Mouse (Mus musculus) WW6 (cell line): ENCODE measurements at regions not wholly inside any gene's neighbourhood (a gene's known extent, or its start where the extent isn't known, plus 50 kb on each side); places are given as distances from the start of the nearest gene placed in this dataset.
A peak's percentile ranks its signal among the peaks of the same experiment; 100 is the strongest.

ENCODE experiments used
- DNase-seq: peaks from one replicate; pipeline ENCODE4 v3.0.0-alpha.2; 2013; ENCODE audit warnings: low read depth, low spot score

DNA sequence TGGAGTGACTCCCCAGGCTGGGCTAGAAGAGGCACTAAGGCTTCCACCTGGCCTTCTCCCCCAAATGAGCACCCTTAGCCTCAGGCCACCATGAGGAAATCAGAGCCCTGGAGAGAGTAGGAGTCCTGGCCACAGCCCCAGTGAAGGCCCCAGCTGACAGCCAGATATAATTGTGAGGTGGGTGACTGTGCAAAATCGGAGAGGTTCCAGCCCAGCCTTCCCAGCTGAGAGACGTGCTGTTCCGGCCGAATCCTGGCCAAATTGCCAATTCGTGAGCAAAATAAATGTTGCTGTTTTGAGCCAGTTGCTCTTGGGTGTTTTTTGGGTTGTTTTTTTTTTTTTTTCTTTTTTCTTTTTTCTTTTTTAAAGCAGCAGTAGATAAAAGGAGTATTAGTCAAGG lies 169.9 kb upstream of the Il12b start:
- no peak for DNase-seq

DNA sequence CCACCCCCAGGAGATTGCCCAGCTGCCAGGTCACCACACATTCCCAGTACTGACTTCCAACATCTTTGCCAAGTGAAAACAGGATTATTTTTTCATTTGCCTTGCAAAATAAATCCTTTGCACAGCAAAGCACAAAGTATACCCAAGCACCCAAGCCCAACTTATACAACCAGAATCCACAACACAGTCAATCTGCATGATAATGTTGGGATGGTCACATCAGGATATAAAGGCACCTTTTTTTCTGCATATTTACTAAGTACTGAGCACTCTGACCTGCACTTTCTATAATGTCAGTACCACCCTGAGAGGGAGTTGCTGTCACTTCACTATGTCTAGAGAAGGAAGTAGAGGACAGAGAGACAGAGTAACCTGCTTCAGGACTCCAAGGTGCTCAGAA lies 164.4 kb upstream of the Il12b start:
- DNase-seq = no peak

- peak; percentile 20 for DNase-seq
Measured at GRCm38 (mm10) chr11:44238051-44238450, 161.8 kb upstream of the Il12b start.

- DNase-seq = no peak
Measured at GRCm38 (mm10) chr11:44238598-44238997, 161.3 kb upstream of the Il12b start.

GRCm38 (mm10) chr11:44243184-44243583 lies 156.7 kb upstream of the Il12b start:
- no peak for DNase-seq

DNA sequence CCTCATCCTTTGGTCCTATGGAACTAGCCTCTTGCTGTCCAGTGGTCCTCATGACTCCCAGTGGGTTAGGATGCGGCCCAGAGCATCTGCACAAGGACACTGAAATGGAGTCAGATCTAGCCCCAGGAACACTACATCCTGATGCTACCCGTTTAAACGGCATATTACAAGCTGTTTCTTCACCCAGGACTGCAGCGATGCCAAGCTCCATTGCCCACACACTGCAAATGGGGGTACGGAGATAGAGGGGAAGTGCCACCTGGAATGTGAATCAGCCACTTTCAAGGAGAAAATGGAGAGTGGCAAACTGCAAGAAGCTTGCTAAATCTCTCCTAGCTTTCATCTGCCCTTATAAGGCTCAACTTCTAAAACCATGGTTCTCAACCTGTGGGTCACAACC lies 148.0 kb upstream of the Il12b start:
- no peak for DNase-seq

DNA sequence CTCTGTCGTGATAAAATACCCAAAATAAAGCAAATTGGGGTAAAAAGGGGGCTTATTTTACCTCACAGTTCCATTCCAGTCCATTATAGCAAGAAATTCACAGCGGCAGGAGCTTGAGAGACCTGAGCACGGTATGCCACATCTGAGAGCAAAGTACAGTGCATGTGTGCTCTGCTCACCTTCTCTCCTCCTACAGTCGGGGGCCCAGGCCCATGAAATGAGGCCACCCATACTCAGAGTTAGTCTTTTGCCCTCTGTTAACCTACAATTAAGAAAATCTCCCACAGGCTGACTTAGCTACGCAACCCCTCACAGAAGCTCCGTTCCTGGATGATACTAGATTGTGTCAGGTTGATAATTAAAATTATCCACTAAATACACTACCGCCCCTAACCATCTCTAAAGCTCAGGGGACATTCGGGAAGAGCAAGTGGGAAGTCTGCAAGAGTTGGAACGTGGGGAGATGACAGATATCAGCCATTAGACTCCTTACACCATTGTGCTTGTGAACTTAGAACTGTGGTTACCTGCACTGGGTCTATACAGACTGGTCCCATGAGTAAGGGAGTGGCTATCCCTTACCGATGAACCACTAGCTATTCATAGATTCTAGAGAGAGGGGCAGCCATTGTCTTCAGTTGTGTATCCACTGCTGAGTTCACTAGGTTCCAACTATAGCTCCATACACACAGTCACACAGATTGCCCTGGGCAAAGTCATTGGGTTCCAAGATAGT lies 139.3 kb upstream of the Il12b start:
- DNase-seq = no peak

GRCm38 (mm10) chr11:44261657-44262056 lies 138.2 kb upstream of the Il12b start:
- DNase-seq = no peak

DNA sequence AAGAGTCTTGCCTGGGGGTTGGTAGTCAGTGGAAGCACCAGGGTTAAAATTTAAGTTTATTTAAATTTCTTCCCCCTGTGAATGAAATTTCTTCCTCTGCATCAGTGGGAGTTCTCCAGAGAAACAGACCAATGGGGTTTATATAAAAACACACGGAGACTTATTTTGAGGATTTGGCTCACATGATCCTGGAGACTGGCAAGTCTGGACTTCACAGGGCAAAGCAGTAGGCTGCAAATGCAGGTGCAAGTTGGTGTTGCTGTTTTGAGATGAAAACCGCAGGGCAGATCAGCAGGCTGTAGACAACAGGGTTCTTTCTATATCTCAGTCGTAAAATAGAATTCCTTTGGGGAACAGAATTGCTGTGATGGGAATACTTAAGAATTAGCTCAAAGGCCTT lies 137.3 kb upstream of the Il12b start:
- no peak for DNase-seq

- no peak for DNase-seq
Measured at GRCm38 (mm10) chr11:44272268-44272667, 127.6 kb upstream of the Il12b start.

GRCm38 (mm10) chr11:44278521-44279208 lies 121.2 kb upstream of the Il12b start:
- no peak for DNase-seq

DNA sequence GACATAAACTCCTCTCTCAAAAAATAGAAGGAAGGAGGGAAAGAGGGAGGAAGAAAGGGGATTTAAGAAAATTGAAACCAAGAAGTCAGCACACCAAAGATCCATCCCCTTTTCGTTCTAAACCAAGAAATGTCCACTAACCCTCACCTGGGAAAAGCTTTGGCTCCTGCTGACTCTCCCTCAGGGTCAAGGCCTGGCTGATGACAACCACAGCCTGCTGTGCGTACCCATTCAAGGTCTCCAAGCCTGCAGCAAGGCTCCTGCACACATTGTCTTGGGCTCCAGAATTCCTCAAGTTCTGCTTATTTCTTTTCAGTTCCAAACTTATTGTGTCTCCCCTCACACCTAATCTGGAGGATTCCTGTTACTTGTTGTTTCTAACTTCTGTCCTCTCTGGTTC lies 113.9 kb upstream of the Il12b start:
- no peak for DNase-seq

- no peak for DNase-seq
Measured at GRCm38 (mm10) chr11:44288825-44289224, 111.0 kb upstream of the Il12b start.

DNA sequence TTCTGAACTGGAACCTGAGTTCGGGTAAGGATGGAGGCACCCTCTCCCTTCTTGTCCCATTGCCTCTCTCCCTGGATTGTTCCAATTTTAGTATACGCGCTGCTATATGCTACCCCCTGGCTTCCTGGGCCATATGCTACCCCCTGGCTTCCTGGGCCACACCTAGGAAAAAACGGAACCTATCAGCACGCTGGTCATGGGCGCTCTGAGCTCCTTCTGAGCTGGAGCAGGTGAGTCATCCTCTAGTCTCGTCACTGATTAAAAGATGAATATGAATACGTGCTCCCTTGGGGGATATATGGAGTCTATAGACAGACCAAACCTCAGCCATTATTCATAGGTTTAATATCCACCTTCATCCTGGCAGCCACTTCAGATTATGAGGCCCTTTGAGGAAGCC lies 96.1 kb upstream of the Il12b start:
- DNase-seq = no peak

DNA sequence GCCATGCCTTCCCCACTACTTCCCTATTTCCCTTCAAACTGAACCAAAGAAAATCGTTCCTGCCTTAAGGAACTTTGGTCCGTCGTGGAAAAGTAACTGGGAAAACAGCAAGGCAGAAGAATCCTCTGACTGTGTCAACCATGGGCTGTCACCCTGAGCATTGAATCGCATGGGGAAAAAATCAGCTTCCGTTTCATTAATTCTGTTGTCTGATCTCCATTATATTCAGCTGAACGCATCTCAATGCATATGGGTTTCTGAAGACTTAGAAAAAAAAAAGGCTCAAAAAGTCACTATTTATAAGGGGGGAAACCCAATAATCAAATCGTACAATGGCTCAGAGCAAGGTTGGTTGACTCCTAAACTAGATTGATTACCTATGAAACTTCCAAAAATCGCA lies 83.8 kb upstream of the Il12b start:
- no peak for DNase-seq

DNA sequence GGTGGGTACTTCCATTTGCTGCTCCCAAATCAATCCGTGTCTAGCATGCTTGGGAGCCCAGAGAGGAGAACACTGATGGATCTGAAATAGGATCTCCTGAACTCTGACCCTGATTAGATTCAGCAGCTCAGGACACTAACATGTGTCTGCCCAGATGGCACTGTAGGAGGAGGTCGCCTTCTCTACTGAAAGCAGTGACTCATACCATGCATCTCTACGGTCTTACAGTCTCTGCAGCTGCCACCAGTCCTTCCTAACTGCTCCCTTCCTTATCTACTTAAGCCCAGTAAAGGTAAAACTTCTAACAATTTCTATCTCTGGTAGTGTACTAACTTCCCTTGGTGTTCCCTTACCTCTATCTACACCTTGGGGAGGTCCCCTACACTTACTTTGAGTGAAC lies 80.7 kb upstream of the Il12b start:
- DNase-seq = no peak

- DNase-seq = no peak
Measured at GRCm38 (mm10) chr11:44323314-44323713, 76.5 kb upstream of the Il12b start.

- DNase-seq = no peak
Measured at GRCm38 (mm10) chr11:44325066-44325465, 74.8 kb upstream of the Il12b start.

DNA sequence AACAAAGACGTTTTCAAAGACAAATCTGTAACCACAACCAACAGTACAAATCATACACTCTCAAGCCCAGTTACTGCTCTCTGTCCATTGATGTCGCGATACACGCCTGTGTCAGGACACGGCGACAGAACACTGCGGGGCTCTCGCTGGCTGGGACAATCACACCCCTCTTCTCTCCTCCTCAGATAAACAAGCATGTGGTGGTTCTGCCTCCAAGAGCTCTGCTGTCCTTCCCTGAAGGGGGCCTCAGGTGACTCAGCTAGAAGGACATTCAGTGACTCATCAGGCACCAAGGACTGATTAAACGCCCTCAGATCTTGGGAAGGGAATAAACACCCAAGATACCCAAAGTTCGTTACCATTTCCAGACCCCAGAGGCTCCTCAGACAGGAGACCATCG lies 74.3 kb upstream of the Il12b start:
- DNase-seq = no peak

GRCm38 (mm10) chr11:44329503-44329902 lies 70.4 kb upstream of the Il12b start:
- no peak for DNase-seq

DNA sequence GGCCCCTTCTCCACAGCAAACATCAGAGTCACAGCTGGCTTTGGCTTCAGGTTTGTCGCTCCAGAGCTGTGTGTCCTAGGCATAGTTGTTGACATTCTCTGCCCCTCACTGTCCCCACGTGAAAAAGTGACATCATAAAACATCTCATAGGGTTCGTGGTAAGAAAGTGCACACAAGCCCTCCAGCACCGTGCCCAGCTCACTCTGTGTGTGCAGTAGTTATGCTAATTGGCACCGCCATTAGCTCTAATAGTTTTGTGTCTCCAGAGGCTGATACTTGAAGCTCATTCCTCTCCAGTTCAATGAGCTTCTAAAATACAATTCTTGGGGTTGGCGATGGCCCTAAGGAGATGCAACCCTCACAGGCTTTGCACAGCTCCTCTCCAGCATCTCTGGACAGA lies 69.4 kb upstream of the Il12b start:
- no peak for DNase-seq

- peak; percentile 40 for DNase-seq
Measured at GRCm38 (mm10) chr11:44330851-44331773, 68.8 kb upstream of the Il12b start.
